Mouse (Mus musculus): Measurements from ENCODE around the gene Snx7.

Gene Snx7

GRCm38 (mm10) chr3:117868637-117869323, at the start of gene Snx7:
Gene Snx7 (minus strand): TSS chr3:117868936.
- DNase-seq (ENCODE audit: low read depth, low spot score) = peak; percentile 20

GRCm38 (mm10) chr3:117915420-117915819, 46.7 kb upstream of the Snx7 start:
- no peak for DNase-seq (ENCODE audit: low read depth, low spot score)

- no peak for DNase-seq (ENCODE audit: low read depth, low spot score)
Observed at GRCm38 (mm10) chr3:117893736-117894135, 25.0 kb upstream of the Snx7 start.

- no peak for DNase-seq (ENCODE audit: low read depth, low spot score)
Observed at GRCm38 (mm10) chr3:117875450-117875849, 6.7 kb upstream of the Snx7 start.

GRCm38 (mm10) chr3:117873209-117873863, 4.6 kb upstream of the Snx7 start:
- no peak for DNase-seq (ENCODE audit: low read depth, low spot score)

- no peak for DNase-seq (ENCODE audit: low read depth, low spot score)
Observed at GRCm38 (mm10) chr3:117869324-117869715, 584 bp upstream of the Snx7 start.

GRCm38 (mm10) chr3:117868091-117868490, 645 bp downstream of the Snx7 start:
- DNase-seq (ENCODE audit: low read depth, low spot score) = peak; percentile 2

- DNase-seq (ENCODE audit: low read depth, low spot score) = no peak
Observed at GRCm38 (mm10) chr3:117866696-117867407, 1.9 kb downstream of the Snx7 start.

GRCm38 (mm10) chr3:117865621-117866020, 3.1 kb downstream of the Snx7 start:
- DNase-seq (ENCODE audit: low read depth, low spot score) = no peak

- no peak for DNase-seq (ENCODE audit: low read depth, low spot score)
Observed at GRCm38 (mm10) chr3:117862951-117863350, 5.8 kb downstream of the Snx7 start.

GRCm38 (mm10) chr3:117861977-117862434, 6.7 kb downstream of the Snx7 start:
- no peak for DNase-seq (ENCODE audit: low read depth, low spot score)

- DNase-seq (ENCODE audit: low read depth, low spot score) = no peak
Observed at GRCm38 (mm10) chr3:117858996-117859395, 9.7 kb downstream of the Snx7 start.

GRCm38 (mm10) chr3:117853729-117854128, 15.0 kb downstream of the Snx7 start:
- no peak for DNase-seq (ENCODE audit: low read depth, low spot score)

- no peak for DNase-seq (ENCODE audit: low read depth, low spot score)
Observed at GRCm38 (mm10) chr3:117852054-117852361, 16.7 kb downstream of the Snx7 start.

GRCm38 (mm10) chr3:117851278-117852053, 17.3 kb downstream of the Snx7 start:
- DNase-seq (ENCODE audit: low read depth, low spot score) = no peak

GRCm38 (mm10) chr3:117848866-117849265, 19.9 kb downstream of the Snx7 start:
- no peak for DNase-seq (ENCODE audit: low read depth, low spot score)

- DNase-seq (ENCODE audit: low read depth, low spot score) = no peak
Observed at GRCm38 (mm10) chr3:117842658-117843057, 26.1 kb downstream of the Snx7 start.

GRCm38 (mm10) chr3:117839867-117840545, 28.7 kb downstream of the Snx7 start:
- DNase-seq (ENCODE audit: low read depth, low spot score) = no peak

GRCm38 (mm10) chr3:117838020-117838419, 30.7 kb downstream of the Snx7 start:
- DNase-seq (ENCODE audit: low read depth, low spot score) = no peak

- no peak for DNase-seq (ENCODE audit: low read depth, low spot score)
Observed at GRCm38 (mm10) chr3:117826486-117827200, 42.1 kb downstream of the Snx7 start.

- no peak for DNase-seq (ENCODE audit: low read depth, low spot score)
Observed at GRCm38 (mm10) chr3:117823218-117823617, 45.5 kb downstream of the Snx7 start.

Data from ES-CJ7 (cell line).